Mouse (Mus musculus): ENCODE data around the gene Lsm2. TPM values are rescaled to one million over a fixed set of nuclear protein-coding genes. Genes with fewer than 3 reads are reported as not detected.
"Not testable (repeated sequence)": the region's sequence is repeated elsewhere in the genome, so short reads cannot be mapped to it uniquely, and the experiment has no call there.

The Lsm2 gene
- polyA plus RNA-seq, 1 experiment: 113 TPM

DNA sequence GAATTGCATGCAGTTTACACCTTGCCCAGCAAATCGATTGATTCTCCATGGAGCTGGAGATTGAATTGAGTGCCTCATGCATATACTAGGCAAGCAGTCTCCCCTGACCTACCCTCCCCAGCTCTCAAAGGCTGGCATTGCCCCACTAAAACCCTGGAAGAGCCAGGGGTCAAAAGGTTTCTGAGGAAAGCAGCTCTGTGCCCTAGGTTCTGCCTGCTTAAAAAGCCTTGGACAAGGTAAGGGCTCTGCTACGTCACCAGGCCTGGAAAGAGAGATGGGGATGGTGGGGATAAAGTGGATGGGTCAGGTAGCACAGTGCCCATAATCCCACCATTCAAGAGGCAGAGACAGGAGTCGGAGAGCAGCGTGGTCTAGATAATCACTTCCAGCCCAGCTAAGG is 26.8 kb upstream of the Lsm2 start:
- WGBS: 94% methylated on average over 4 of the region's 4 CpGs

DNA sequence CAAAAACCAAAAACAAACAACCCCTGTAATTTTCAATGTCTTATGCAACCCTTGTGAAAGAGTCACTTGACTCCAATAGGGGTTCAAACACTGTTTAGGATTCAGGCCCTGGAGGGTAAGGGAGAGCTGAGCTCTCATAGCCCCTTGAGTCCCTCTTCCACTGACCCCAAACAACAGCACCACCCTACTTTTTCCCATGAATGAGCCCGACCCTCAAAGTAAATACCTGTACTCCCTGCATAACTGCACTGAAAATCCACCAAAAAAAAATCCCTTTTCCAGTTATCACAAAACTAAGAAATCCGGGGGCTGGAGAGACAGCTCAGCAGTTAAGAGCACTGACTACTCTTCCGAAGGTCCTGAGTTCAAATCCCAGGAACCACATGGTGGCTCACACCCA is 25.8 kb upstream of the Lsm2 start:
- no peak for DNase-seq (ENCODE audit: low read depth, low spot score)
- 88% methylated on average over 3 of the region's 3 CpGs for WGBS

More for the DNA sequence above, 26.8 kb upstream of the Lsm2 start:
- no peak for DNase-seq (ENCODE audit: low read depth, low spot score)

- 33% methylated on average over 1 of the region's 1 CpGs for WGBS
- DNase-seq (ENCODE audit: low read depth, low spot score): no peak
Measured at GRCm38 (mm10) chr17:34956340-34956739, 25.3 kb upstream of the Lsm2 start.

DNA sequence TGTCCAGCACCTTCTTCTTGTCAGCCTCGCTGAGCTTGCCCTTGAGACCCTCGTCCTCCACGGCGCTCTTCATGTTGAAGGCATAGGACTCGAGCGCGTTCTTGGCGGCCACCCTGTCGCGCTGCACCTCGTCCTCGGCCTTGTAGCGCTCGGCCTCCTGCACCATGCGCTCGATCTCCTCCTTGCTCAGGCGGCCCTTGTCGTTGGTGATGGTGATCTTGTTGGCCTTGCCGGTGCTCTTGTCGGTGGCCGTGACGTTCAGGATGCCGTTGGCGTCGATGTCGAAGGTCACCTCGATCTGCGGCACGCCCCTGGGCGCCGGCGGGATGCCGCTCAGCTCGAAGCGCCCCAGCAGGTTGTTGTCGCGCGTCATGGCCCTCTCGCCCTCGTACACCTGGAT is 24.4 kb upstream of the Lsm2 start:
- not testable (repeated sequence) for DNase-seq (ENCODE audit: low read depth, low spot score)
- WGBS: 21% methylated on average over 34 of the region's 40 CpGs

GRCm38 (mm10) chr17:34957966-34958365 is 23.7 kb upstream of the Lsm2 start:
- WGBS: 21% methylated on average over 19 of the region's 40 CpGs
- not testable (repeated sequence) for DNase-seq (ENCODE audit: low read depth, low spot score)

DNA sequence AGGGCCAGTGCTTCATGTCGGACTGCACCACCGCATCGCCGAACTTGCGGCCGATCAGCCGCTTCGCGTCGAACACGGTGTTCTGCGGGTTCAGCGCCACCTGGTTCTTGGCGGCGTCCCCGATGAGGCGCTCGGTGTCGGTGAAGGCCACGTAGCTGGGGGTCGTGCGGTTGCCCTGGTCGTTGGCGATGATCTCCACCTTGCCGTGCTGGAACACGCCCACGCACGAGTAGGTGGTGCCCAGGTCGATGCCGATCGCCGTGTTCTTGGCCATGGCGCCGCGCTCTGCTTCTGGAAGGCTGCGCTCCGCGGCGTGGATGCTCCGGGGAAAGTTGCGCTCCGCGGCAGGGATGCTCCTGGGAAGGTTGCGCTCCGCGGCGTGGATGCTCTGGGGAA is 22.9 kb upstream of the Lsm2 start:
- 0% methylated on average over 33 of the region's 47 CpGs for WGBS

GRCm38 (mm10) chr17:34959130-34959778 is 22.4 kb upstream of the Lsm2 start, which contains the start of gene Hspa1b:
TSS of gene Hspa1b (minus strand) at chr17:34959238.
- WGBS: under 1% methylated on average over 32 of the region's 32 CpGs
- not testable (repeated sequence) for DNase-seq (ENCODE audit: low read depth, low spot score)

More for the DNA sequence above, 22.9 kb upstream of the Lsm2 start:
- DNase-seq (ENCODE audit: low read depth, low spot score): not testable (repeated sequence)

- no peak for DNase-seq (ENCODE audit: low read depth, low spot score)
- WGBS: 15% methylated on average over 12 of the region's 12 CpGs
Measured at GRCm38 (mm10) chr17:34959881-34960515, 21.7 kb upstream of the Lsm2 start.

DNA sequence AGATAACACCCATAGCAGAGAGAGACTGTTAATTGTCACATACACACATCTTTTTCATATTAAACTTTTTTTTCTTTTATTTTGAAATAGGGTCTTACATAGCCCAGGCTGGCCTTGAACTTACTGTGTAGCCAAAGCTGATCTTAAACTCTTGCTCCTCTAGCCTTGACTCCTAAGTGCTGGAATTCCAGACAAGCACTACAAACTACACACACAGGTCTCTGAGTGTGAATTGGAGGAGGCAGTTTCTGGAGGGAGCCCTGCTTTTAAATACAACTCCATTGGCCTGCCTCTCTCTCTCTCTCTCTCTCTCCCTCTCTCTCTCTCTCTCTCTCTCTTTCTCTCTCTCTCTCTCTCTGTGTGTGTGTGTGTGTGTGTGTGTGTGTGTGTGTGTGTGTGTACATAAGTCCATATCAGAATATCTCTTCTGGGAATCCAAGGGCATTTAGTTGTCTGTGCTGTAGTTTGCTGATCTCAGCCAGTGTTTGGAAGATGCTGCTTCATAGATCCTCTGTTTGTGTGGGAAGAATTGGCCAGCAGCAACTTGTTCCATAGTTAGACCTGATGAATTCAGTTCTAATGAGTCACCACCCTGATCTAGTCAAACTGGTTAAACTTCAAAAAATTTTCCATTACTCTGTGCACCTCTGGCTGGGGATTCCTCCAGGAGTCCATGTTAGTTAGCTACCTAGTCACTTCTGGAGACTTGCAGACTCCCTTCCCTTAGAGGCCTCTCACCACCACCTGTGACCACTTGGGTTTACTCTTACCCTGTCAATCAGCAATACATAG is 20.8 kb upstream of the Lsm2 start:
- no peak for DNase-seq (ENCODE audit: low read depth, low spot score)

DNA sequence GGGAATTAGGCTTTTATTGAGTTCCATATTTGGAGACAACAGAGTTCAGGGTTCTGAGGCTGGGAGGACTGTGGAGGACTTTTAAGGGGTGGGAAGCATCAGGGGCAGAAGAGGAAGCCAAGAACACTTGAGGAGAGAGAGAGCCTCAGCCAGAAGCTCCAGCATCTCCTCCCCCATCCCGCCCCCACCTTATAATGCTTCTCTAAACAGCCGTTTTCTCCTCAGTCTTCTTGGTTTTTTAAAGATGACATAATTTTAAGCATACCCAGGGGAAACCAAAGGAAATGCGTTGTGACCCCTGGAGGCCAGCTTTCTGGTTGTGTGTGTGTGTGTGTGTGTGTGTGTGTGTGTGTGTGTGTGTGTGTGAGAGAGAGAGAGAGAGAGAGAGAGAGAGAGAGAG is 19.5 kb upstream of the Lsm2 start:
- WGBS: 46% methylated on average over 3 of the region's 3 CpGs
- DNase-seq (ENCODE audit: low read depth, low spot score): no peak

- DNase-seq (ENCODE audit: low read depth, low spot score): no peak
- 76% methylated on average over 1 of the region's 1 CpGs for WGBS
Measured at GRCm38 (mm10) chr17:34962841-34963240, 18.8 kb upstream of the Lsm2 start.

DNA sequence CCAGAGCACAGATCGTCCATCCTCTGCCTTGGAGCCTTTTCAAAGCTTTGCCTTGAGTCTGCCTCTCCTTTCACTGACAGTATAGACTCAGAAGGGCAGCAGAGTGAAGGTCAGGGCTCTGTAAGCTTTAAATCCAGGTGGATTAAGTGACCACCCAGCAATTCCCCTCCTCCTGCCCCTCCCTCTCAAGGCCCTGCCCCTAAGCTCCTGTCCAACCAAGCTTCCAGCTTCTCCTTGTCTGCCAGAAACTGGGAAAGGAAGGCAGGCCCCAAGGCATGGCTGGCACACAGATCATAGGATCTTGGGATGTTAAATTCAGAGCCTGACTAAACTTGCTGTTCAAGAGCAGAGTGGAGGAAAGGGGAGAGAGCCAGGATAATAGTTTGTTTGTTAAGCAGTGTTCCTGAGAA is 17.0 kb upstream of the Lsm2 start:
- no peak for DNase-seq (ENCODE audit: low read depth, low spot score)
- 18% methylated on average over 1 of the region's 1 CpGs for WGBS

- DNase-seq (ENCODE audit: low read depth, low spot score): no peak
- WGBS: 39% methylated on average over 5 of the region's 5 CpGs
Measured at GRCm38 (mm10) chr17:34965627-34966026, 16.0 kb upstream of the Lsm2 start.

- DNase-seq (ENCODE audit: low read depth, low spot score): not testable (repeated sequence)
- WGBS: 57% methylated on average over 6 of the region's 11 CpGs
Measured at GRCm38 (mm10) chr17:34969822-34970221, 11.8 kb upstream of the Lsm2 start, which contains the start of gene Gm20481. TSS of gene Gm20481 (plus strand) at chr17:34969912.

- WGBS: 38% methylated on average over 26 of the region's 37 CpGs
Measured at GRCm38 (mm10) chr17:34970850-34971249, 10.8 kb upstream of the Lsm2 start.

GRCm38 (mm10) chr17:34971694-34972068 is 10.0 kb upstream of the Lsm2 start:
- WGBS: 1% methylated on average over 28 of the region's 43 CpGs
- DNase-seq (ENCODE audit: low read depth, low spot score): not testable (repeated sequence)

More at GRCm38 (mm10) chr17:34970850-34971249, 10.8 kb upstream of the Lsm2 start:
- not testable (repeated sequence) for DNase-seq (ENCODE audit: low read depth, low spot score)

DNA sequence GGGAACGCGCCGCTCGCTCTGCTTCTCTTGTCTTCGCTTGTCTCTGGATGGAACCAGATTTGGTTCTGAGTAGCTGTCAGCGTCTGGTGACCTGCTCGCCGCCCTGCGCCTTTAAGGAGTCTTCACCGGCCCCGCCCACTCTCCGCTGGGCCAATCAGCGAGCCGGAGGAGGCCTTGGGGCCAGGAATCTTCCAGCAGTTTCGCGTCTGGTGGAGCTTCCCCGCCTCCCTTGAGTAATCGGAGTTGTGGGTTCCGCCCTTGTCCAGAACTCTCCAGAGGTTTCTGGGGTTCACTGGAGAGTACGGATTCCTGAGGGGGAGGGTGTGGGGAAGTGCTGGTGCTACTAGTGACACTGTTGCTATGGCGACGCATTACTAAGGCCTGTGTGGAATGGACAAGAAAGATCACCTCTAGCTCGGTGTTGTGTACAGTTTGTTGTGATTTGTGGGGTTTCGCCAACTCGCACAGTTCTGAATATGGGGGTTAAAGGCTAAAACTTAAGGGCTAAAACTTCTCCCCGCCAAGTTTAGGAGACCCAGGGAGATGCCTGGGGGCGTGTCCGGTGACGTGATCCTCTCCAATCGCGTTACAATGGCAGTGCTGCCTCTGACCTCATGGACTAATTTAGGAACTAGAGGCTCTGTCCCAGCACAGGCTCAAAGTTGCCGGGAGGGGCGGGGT is 9.5 kb upstream of the Lsm2 start, which contains the start of the genes Hspa1a and Hspa1l:
Gene Hspa1a (minus strand): TSS at position 88 of the 681 bp plus-strand sequence.
Gene Hspa1l (plus strand): TSS at position 635 of the 681 bp plus-strand sequence.
- not testable (repeated sequence) for DNase-seq (ENCODE audit: low read depth, low spot score)
- WGBS: under 1% methylated on average over 33 of the region's 33 CpGs

GRCm38 (mm10) chr17:34975581-34976492 is 5.8 kb upstream of the Lsm2 start:
- DNase-seq (ENCODE audit: low read depth, low spot score): no peak
- WGBS: 88% methylated on average over 3 of the region's 3 CpGs

DNA sequence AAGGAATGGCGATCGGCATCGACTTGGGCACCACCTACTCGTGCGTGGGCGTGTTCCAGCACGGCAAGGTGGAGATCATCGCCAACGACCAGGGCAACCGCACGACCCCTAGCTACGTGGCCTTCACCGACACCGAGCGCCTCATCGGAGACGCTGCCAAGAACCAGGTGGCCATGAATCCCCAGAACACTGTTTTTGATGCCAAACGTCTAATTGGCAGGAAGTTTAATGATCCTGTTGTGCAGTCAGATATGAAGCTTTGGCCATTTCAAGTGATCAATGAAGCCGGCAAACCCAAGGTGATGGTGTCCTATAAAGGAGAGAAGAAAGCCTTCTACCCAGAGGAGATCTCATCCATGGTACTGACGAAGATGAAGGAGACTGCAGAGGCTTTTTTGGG is 4.7 kb upstream of the Lsm2 start:
- no peak for DNase-seq (ENCODE audit: low read depth, low spot score)
- 96% methylated on average over 20 of the region's 20 CpGs for WGBS

All from large intestine, adult 2 months (tissue).